Mouse (Mus musculus): ENCODE results near the gene Elmsan1. TPM values are rescaled to one million over a fixed set of nuclear protein-coding genes. Genes with fewer than 3 reads are reported as not detected.

Elmsan1 gene
- polyA plus RNA-seq, 1 experiment from 2014 or later: 9.4 TPM

GRCm38 (mm10) chr12:84181999-84182398 is 36.7 kb downstream of the Elmsan1 start:
- H3K27ac ChIP-seq (ENCODE audit: low read length): peak overlapping the region; percentile 81
- 74% methylated on average over 6 of the region's 6 CpGs for WGBS
- H3K4me1 ChIP-seq (ENCODE audit: control insufficient read depth, insufficient read depth, low read length): peaks cover 67% of the 10 kb centered on the region

GRCm38 (mm10) chr12:84180701-84181435 is 37.8 kb downstream of the Elmsan1 start:
- H3K27me3 ChIP-seq (ENCODE audit: control insufficient read depth, insufficient read depth, low read length): no peaks in the 10 kb centered on the region
- no peaks in the 10 kb centered on the region for H3K36me3 ChIP-seq (ENCODE audit: control insufficient read depth, insufficient read depth, low read length)
- peak overlapping the region; percentile 47 for H3K9ac ChIP-seq (ENCODE audit: low read length)
- H3K27ac ChIP-seq (ENCODE audit: low read length): peak overlapping the region; percentile 81
- no peaks in the 10 kb centered on the region for H3K9me3 ChIP-seq (replicated peaks; ENCODE audit: control insufficient read depth, low read length)
- ATAC-seq (ENCODE audit: insufficient read depth, low FRiP score): peak; percentile 89
- WGBS: 38% methylated on average over 8 of the region's 8 CpGs
- H3K4me3 ChIP-seq (replicated peaks; ENCODE audit: low read length): no peak overlapping the region
- H3K4me2 ChIP-seq (ENCODE audit: low read depth, low read length): peak overlapping the region; percentile 31
- peaks cover 74% of the 10 kb centered on the region for H3K4me1 ChIP-seq (ENCODE audit: control insufficient read depth, insufficient read depth, low read length)

More at GRCm38 (mm10) chr12:84181999-84182398, 36.7 kb downstream of the Elmsan1 start:
- Histone ChIP-seq H3K27me3 (ENCODE audit: control insufficient read depth, insufficient read depth, low read length) (no peaks in the 10 kb centered on the region), H3K4me3 (replicated peaks; ENCODE audit: low read length) (no peak overlapping the region), H3K36me3 (ENCODE audit: control insufficient read depth, insufficient read depth, low read length) (no peaks in the 10 kb centered on the region), H3K4me2 (ENCODE audit: low read depth, low read length) (no peak overlapping the region), H3K9me3 (replicated peaks; ENCODE audit: control insufficient read depth, low read length) (no peaks in the 10 kb centered on the region), H3K9ac (ENCODE audit: low read length) (peak overlapping the region; percentile 12; the same call in 1 of the 2 replicates)
- ATAC-seq (ENCODE audit: insufficient read depth, low FRiP score): no peak

- Histone ChIP-seq H3K4me1 (ENCODE audit: control insufficient read depth, insufficient read depth, low read length) (peaks cover 73% of the 10 kb centered on the region), H3K36me3 (ENCODE audit: control insufficient read depth, insufficient read depth, low read length) (no peaks in the 10 kb centered on the region), H3K27me3 (ENCODE audit: control insufficient read depth, insufficient read depth, low read length) (no peaks in the 10 kb centered on the region), H3K9ac (ENCODE audit: low read length) (peak overlapping the region; percentile 47; the same call in 1 of the 2 replicates), H3K27ac (ENCODE audit: low read length) (peak overlapping the region; percentile 81), H3K4me2 (ENCODE audit: low read depth, low read length) (peak overlapping the region; percentile 31; the same call in 1 of the 2 replicates), H3K9me3 (replicated peaks; ENCODE audit: control insufficient read depth, low read length) (no peaks in the 10 kb centered on the region), H3K4me3 (replicated peaks; ENCODE audit: low read length) (no peak overlapping the region)
- no peak for ATAC-seq (ENCODE audit: insufficient read depth, low FRiP score)
- 31% methylated on average over 3 of the region's 3 CpGs for WGBS
Observed at GRCm38 (mm10) chr12:84180090-84180489, 38.6 kb downstream of the Elmsan1 start.

GRCm38 (mm10) chr12:84178652-84179445 is 39.8 kb downstream of the Elmsan1 start:
- peak overlapping the region; percentile 53 for H3K9ac ChIP-seq (ENCODE audit: low read length)
- peaks cover 82% of the 10 kb centered on the region for H3K4me1 ChIP-seq (ENCODE audit: control insufficient read depth, insufficient read depth, low read length)
- no peak overlapping the region for H3K4me2 ChIP-seq (ENCODE audit: low read depth, low read length)
- no peak overlapping the region for H3K4me3 ChIP-seq (replicated peaks; ENCODE audit: low read length)
- no peaks in the 10 kb centered on the region for H3K9me3 ChIP-seq (replicated peaks; ENCODE audit: control insufficient read depth, low read length)
- H3K36me3 ChIP-seq (ENCODE audit: control insufficient read depth, insufficient read depth, low read length): no peaks in the 10 kb centered on the region
- no peaks in the 10 kb centered on the region for H3K27me3 ChIP-seq (ENCODE audit: control insufficient read depth, insufficient read depth, low read length)
- no peak for ATAC-seq (ENCODE audit: insufficient read depth, low FRiP score)
- peak overlapping the region; percentile 100 for H3K27ac ChIP-seq (ENCODE audit: low read length)
- WGBS: 55% methylated on average over 10 of the region's 10 CpGs

GRCm38 (mm10) chr12:84178052-84178451 is 40.6 kb downstream of the Elmsan1 start:
- H3K4me3 ChIP-seq (replicated peaks; ENCODE audit: low read length): no peak overlapping the region
- 56% methylated on average over 1 of the region's 1 CpGs for WGBS
- ATAC-seq (ENCODE audit: insufficient read depth, low FRiP score): no peak
- peaks cover 90% of the 10 kb centered on the region for H3K4me1 ChIP-seq (ENCODE audit: control insufficient read depth, insufficient read depth, low read length)
- no peak overlapping the region for H3K9ac ChIP-seq (ENCODE audit: low read length)
- H3K27me3 ChIP-seq (ENCODE audit: control insufficient read depth, insufficient read depth, low read length): no peaks in the 10 kb centered on the region
- peaks cover 3% of the 10 kb centered on the region for H3K36me3 ChIP-seq (ENCODE audit: control insufficient read depth, insufficient read depth, low read length)
- H3K27ac ChIP-seq (ENCODE audit: low read length): peak overlapping the region; percentile 100
- H3K4me2 ChIP-seq (ENCODE audit: low read depth, low read length): no peak overlapping the region
- no peaks in the 10 kb centered on the region for H3K9me3 ChIP-seq (replicated peaks; ENCODE audit: control insufficient read depth, low read length)

GRCm38 (mm10) chr12:84176886-84177765 is 41.6 kb downstream of the Elmsan1 start:
- peak overlapping the region; percentile 45 for H3K4me3 ChIP-seq (replicated peaks; ENCODE audit: low read length)
- H3K9me3 ChIP-seq (replicated peaks; ENCODE audit: control insufficient read depth, low read length): no peaks in the 10 kb centered on the region
- peak overlapping the region; percentile 58 for H3K4me2 ChIP-seq (ENCODE audit: low read depth, low read length)
- H3K4me1 ChIP-seq (ENCODE audit: control insufficient read depth, insufficient read depth, low read length): peaks cover 92% of the 10 kb centered on the region
- WGBS: 34% methylated on average over 6 of the region's 6 CpGs
- no peaks in the 10 kb centered on the region for H3K27me3 ChIP-seq (ENCODE audit: control insufficient read depth, insufficient read depth, low read length)
- peaks cover 10% of the 10 kb centered on the region for H3K36me3 ChIP-seq (ENCODE audit: control insufficient read depth, insufficient read depth, low read length)
- ATAC-seq (ENCODE audit: insufficient read depth, low FRiP score): no peak
- peak overlapping the region; percentile 82 for H3K9ac ChIP-seq (ENCODE audit: low read length)
- H3K27ac ChIP-seq (ENCODE audit: low read length): peak overlapping the region; percentile 100

- Histone ChIP-seq H3K4me2 (ENCODE audit: low read depth, low read length) (peak overlapping the region; percentile 58), H3K9me3 (replicated peaks; ENCODE audit: control insufficient read depth, low read length) (no peaks in the 10 kb centered on the region), H3K4me1 (ENCODE audit: control insufficient read depth, insufficient read depth, low read length) (peaks cover 83% of the 10 kb centered on the region), H3K4me3 (replicated peaks; ENCODE audit: low read length) (peak overlapping the region; percentile 45), H3K36me3 (ENCODE audit: control insufficient read depth, insufficient read depth, low read length) (peaks cover 17% of the 10 kb centered on the region), H3K27me3 (ENCODE audit: control insufficient read depth, insufficient read depth, low read length) (no peaks in the 10 kb centered on the region), H3K27ac (ENCODE audit: low read length) (peak overlapping the region; percentile 100), H3K9ac (ENCODE audit: low read length) (peak overlapping the region; percentile 82)
- peak; percentile 5; the same call in 1 of the 2 replicates for ATAC-seq (ENCODE audit: insufficient read depth, low FRiP score)
- WGBS: 7% methylated on average over 13 of the region's 13 CpGs
Observed at GRCm38 (mm10) chr12:84176126-84176769, 42.4 kb downstream of the Elmsan1 start.

GRCm38 (mm10) chr12:84175659-84176061 is 43.0 kb downstream of the Elmsan1 start:
- under 1% methylated on average over 20 of the region's 20 CpGs for WGBS
- peak; percentile 85 for ATAC-seq (ENCODE audit: insufficient read depth, low FRiP score)
- peak overlapping the region; percentile 58 for H3K4me2 ChIP-seq (ENCODE audit: low read depth, low read length)
- H3K36me3 ChIP-seq (ENCODE audit: control insufficient read depth, insufficient read depth, low read length): peaks cover 20% of the 10 kb centered on the region
- H3K27ac ChIP-seq (ENCODE audit: low read length): peak overlapping the region; percentile 100
- no peaks in the 10 kb centered on the region for H3K27me3 ChIP-seq (ENCODE audit: control insufficient read depth, insufficient read depth, low read length)
- H3K9ac ChIP-seq (ENCODE audit: low read length): peak overlapping the region; percentile 82
- H3K9me3 ChIP-seq (replicated peaks; ENCODE audit: control insufficient read depth, low read length): no peaks in the 10 kb centered on the region
- H3K4me3 ChIP-seq (replicated peaks; ENCODE audit: low read length): peak overlapping the region; percentile 45
- peaks cover 77% of the 10 kb centered on the region for H3K4me1 ChIP-seq (ENCODE audit: control insufficient read depth, insufficient read depth, low read length)

Measured in stomach, embryonic 16.5 days (tissue).